Mouse (Mus musculus): ENCODE measurements around the gene Rcbtb1. TPM values are rescaled to one million over a fixed set of nuclear protein-coding genes. Genes with fewer than 3 reads are reported as not detected.

The Rcbtb1 gene
- total RNA-seq, 2 experiments from 2014 or later: 17.3 to 18.0 TPM

Other genes starting within 250 kb of the Rcbtb1 start
- not detected for gene 1700129C05Rik, start 58.3 kb upstream of the Rcbtb1 start, total RNA-seq (2021)
- not detected for gene Gm5142, start 22.5 kb upstream of the Rcbtb1 start, total RNA-seq (2021)
- gene Gm6904, start 59.0 kb downstream of the Rcbtb1 start, total RNA-seq (2021): not detected
- gene Phf11a, start 96.3 kb downstream of the Rcbtb1 start, total RNA-seq (2021): under 1 TPM; 0.19 to 0.32 TPM
- gene Phf11b, start 140.1 kb downstream of the Rcbtb1 start, total RNA-seq (2021): under 1 TPM; 0.31 to 0.41 TPM
- gene Phf11d, start 164.3 kb downstream of the Rcbtb1 start, total RNA-seq (2021): 1 to 10 TPM; 5.6 to 6.2 TPM
- under 1 TPM; 0.77 to 0.91 TPM for gene Phf11c, start 194.2 kb downstream of the Rcbtb1 start, total RNA-seq (2021)
- gene Setdb2, start 239.7 kb downstream of the Rcbtb1 start, total RNA-seq (2021): 10 to 100 TPM; 11.7 to 12.8 TPM
- gene Cab39l, start 239.8 kb downstream of the Rcbtb1 start, total RNA-seq (2021): 10 to 100 TPM; 19.3 to 22.5 TPM

All from heart, postnatal 4 days (tissue).